ENCODE assay signal across 8 mouse cellular contexts in the genomic region with DNA sequence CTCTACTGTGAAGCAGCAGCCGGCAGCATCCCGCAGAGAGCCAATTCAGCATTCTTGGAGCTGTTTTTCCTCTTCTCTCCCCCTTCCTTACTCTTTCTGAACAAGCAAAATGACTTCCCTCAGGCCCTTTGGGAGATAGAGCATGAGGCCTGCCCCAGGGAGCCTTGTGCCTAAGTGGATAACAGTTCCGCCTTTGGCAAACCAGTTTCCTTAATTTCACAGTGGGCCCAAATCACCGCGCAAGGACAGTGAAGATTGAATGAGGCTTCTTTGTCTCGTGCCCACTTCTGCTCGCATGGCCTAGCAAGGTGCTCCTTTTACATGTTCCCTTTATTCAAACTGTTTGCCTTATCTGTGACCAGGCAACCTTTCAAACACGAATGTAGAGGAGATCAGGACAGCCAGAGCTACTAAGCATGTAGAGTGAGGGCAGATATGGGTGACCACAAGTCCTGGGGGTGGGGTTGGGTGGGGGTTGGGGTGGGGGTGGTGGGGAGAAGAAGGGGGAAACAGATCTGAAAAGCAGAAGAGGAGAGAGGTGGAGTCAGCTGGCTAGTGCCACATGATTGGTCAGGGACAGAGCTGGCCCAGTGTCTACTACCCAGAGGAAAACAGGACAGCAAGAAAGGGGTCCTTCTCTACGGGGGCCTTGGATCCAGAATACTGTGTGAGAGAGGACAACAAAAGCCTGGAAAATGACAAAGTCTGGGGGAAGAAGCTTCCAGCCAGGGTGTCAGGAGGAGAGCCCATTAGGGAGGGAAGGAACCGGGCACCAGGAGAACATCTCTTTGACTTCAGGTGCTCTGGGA.
DNase-seq lines count a peak whose midpoint lies in the region; ATAC-seq and TF ChIP-seq lines count a peak whose summit lies in the region.

No protein-coding gene starts in this region.

- H3K27ac ChIP-seq in heart, embryonic 12.5 days (ENCODE audit: poor library complexity, severe bottlenecking), result no peak overlapping the region
- H3K27ac ChIP-seq in embryonic facial prominence, embryonic 15.5 days (replicated peaks), result peak overlapping the region; percentile 52
- H3K27ac ChIP-seq in intestine, postnatal 0 days (ENCODE audit: low read depth, low read length), result no peak overlapping the region

- no peak for TF ChIP-seq POLR2A in myocyte (IDR thresholded peaks at IDR 0.05; ENCODE audit: insufficient read length, low read depth)

- H3K4me3 ChIP-seq in heart, embryonic 12.5 days, result peak overlapping the region; percentile 41
- H3K4me3 ChIP-seq in embryonic facial prominence, embryonic 15.5 days (replicated peaks), result peak overlapping the region; percentile 41
- no peak overlapping the region for H3K4me3 ChIP-seq in intestine, postnatal 0 days (ENCODE audit: low read depth, low read length)
- H3K4me3 ChIP-seq in myocyte, result peak overlapping the region; percentile 19

- peaks cover 7% of the 10 kb centered on the region for H3K4me1 ChIP-seq in heart, embryonic 12.5 days (replicated peaks)
- peaks cover 7% of the 10 kb centered on the region; the same call in 1 of the 2 replicates for H3K4me1 ChIP-seq in embryonic facial prominence, embryonic 15.5 days
- no peaks in the 10 kb centered on the region for H3K4me1 ChIP-seq in intestine, postnatal 0 days (replicated peaks; ENCODE audit: control insufficient read depth, insufficient read depth, low read length)

- no peaks in the 10 kb centered on the region for H3K79me2 ChIP-seq in myocyte (ENCODE audit: control insufficient read depth, insufficient read depth)

- H3K27me3 ChIP-seq in heart, embryonic 12.5 days (replicated peaks), result peaks cover 24% of the 10 kb centered on the region; the same call in 1 of the 2 replicates
- no peaks in the 10 kb centered on the region for H3K27me3 ChIP-seq in embryonic facial prominence, embryonic 15.5 days
- H3K27me3 ChIP-seq in intestine, postnatal 0 days (replicated peaks; ENCODE audit: control insufficient read depth, insufficient read depth, low read length), result no peaks in the 10 kb centered on the region
- no peaks in the 10 kb centered on the region for H3K27me3 ChIP-seq in myocyte (ENCODE audit: control insufficient read depth, insufficient read depth, insufficient read length)

- no peaks in the 10 kb centered on the region for H3K9me3 ChIP-seq in heart, embryonic 12.5 days (replicated peaks)
- no peaks in the 10 kb centered on the region for H3K9me3 ChIP-seq in embryonic facial prominence, embryonic 15.5 days (replicated peaks)
- H3K9me3 ChIP-seq in intestine, postnatal 0 days (ENCODE audit: control insufficient read depth), result no peaks in the 10 kb centered on the region

- no peak for TF ChIP-seq CTCF in intestine, postnatal 0 days (IDR thresholded peaks at IDR 0.05; ENCODE audit: low read depth)

- peak overlapping the region; percentile 80 for H3K4me2 ChIP-seq in heart, embryonic 12.5 days
- H3K4me2 ChIP-seq in embryonic facial prominence, embryonic 15.5 days (replicated peaks), result peak overlapping the region; percentile 53
- H3K4me2 ChIP-seq in intestine, postnatal 0 days (replicated peaks; ENCODE audit: low read depth), result peak overlapping the region; percentile 53
- peak overlapping the region; percentile 69 for H3K4me2 ChIP-seq in myocyte (ENCODE audit: low read depth)

- peak overlapping the region; percentile 62; the same call in 1 of the 2 replicates for H3K9ac ChIP-seq in heart, embryonic 12.5 days
- peak overlapping the region; percentile 28; the same call in 1 of the 2 replicates for H3K9ac ChIP-seq in embryonic facial prominence, embryonic 15.5 days
- no peak overlapping the region for H3K9ac ChIP-seq in intestine, postnatal 0 days (ENCODE audit: low read depth, low read length)

- 17% methylated on average over 10 of the region's 10 CpGs for WGBS in heart, embryonic 12.5 days
- 24% methylated on average over 10 of the region's 10 CpGs for WGBS in embryonic facial prominence, embryonic 15.5 days
- 36% methylated on average over 10 of the region's 10 CpGs for WGBS in intestine, postnatal 0 days

- H3ac ChIP-seq in myocyte (ENCODE audit: control insufficient read depth, insufficient read length), result no peak overlapping the region

- no peaks in the 10 kb centered on the region for H3K36me3 ChIP-seq in heart, embryonic 12.5 days
- no peaks in the 10 kb centered on the region for H3K36me3 ChIP-seq in embryonic facial prominence, embryonic 15.5 days
- no peaks in the 10 kb centered on the region for H3K36me3 ChIP-seq in intestine, postnatal 0 days (ENCODE audit: control insufficient read depth, insufficient read depth)
- H3K36me3 ChIP-seq in myocyte (ENCODE audit: control insufficient read depth, insufficient read depth), result no peaks in the 10 kb centered on the region

- ATAC-seq in heart, embryonic 12.5 days (ENCODE audit: insufficient number of reproducible peaks, low FRiP score), result peak; percentile 15; the same call in 1 of the 2 replicates
- ATAC-seq in embryonic facial prominence, embryonic 15.5 days (ENCODE audit: insufficient number of reproducible peaks, low FRiP score, low TSS enrichment, low read depth), result no peak
- ATAC-seq in intestine, postnatal 0 days, result no peak

- no peak for DNase-seq in heart, postnatal 4 days
- no peak for DNase-seq in layer of hippocampus, adult 8-10 months (ENCODE audit: low spot score in 2 of 2)
- DNase-seq in adrenal gland, postnatal 4 days (ENCODE audit: low spot score in 2 of 2), result no peak
- DNase-seq in gastrocnemius, adult 8-10 months (ENCODE audit: low spot score in 2 of 2), result no peak

TF ChIP-seq in myocyte, 11 proteins besides CTCF, POLR2A, EP300 and RAD21:
- TF ChIP-seq MYOD1 (IDR thresholded peaks at IDR 0.05; ENCODE audit: control insufficient read depth in 1 of 3, insufficient read length in 2 of 3, low read depth in 2 of 3) (no peak), MAX (IDR thresholded peaks at IDR 0.05; ENCODE audit: low read depth) (no peak), SRF (IDR thresholded peaks at IDR 0.05; ENCODE audit: control insufficient read depth, insufficient read length, low read depth) (no peak), MYOG (IDR thresholded peaks at IDR 0.05; ENCODE audit: control insufficient read depth in 1 of 3, insufficient read depth in 1 of 3, insufficient read length in 2 of 3, low read depth in 2 of 3) (no peak), TCF12 (IDR thresholded peaks at IDR 0.05; ENCODE audit: insufficient read depth, poor library complexity, severe bottlenecking) (no peak), POLR2AphosphoS2 (IDR thresholded peaks at IDR 0.05; ENCODE audit: insufficient read length, low read depth) (no peak), REST (IDR thresholded peaks at IDR 0.05; ENCODE audit: insufficient read depth, insufficient read length) (no peak), TCF3 (IDR thresholded peaks at IDR 0.05; ENCODE audit: insufficient read length, low read depth) (no peak), E2F4 (IDR thresholded peaks at IDR 0.05; ENCODE audit: insufficient read depth) (no peak), USF1 (IDR thresholded peaks at IDR 0.05; ENCODE audit: low read depth) (no peak)
